Mouse (Mus musculus) liver, embryonic 13.5 days (tissue): ENCODE results near the gene Neb. TPM values are rescaled to one million over a fixed set of nuclear protein-coding genes. Genes with fewer than 3 reads are reported as not detected.
"Not testable (repeated sequence)": the region's sequence is repeated elsewhere in the genome, so short reads cannot be mapped to it uniquely, and the experiment has no call there.

Experiments
- ATAC-seq: fragments of 200-750 bp; cut with Nextera tagmentation; 2 replicates; pipeline ENCODE4 v1.8.0; 2017; ENCODE audit warnings: low read depth, mild to moderate bottlenecking, moderate number of reproducible peaks, moderate library complexity
- DNase-seq: peaks from one replicate; pipeline ENCODE4 v3.0.0; 2022
- H3K27ac ChIP-seq: fragments of 300-500 bp; sonication (generic); 2 replicates; pipeline ENCODE4 v1.5.1; 2015; ENCODE audit warnings: moderate library complexity, mild to moderate bottlenecking, inconsistent platforms
- H3K27me3 ChIP-seq: fragments of 300-500 bp; sonication (generic); 2 replicates; pipeline ENCODE4 v1.6.1; 2015; ENCODE audit warnings: mild to moderate bottlenecking, inconsistent platforms
- H3K36me3 ChIP-seq: fragments of 300-500 bp; sonication (generic); 2 replicates; pipeline ENCODE4 v1.6.1; 2015; ENCODE audit warnings: mild to moderate bottlenecking, inconsistent platforms
- H3K4me1 ChIP-seq: fragments of 300-500 bp; sonication (generic); replicated peaks from 2 replicates; pipeline ENCODE4 v1.6.1; 2015; ENCODE audit warnings: inconsistent platforms
- H3K4me2 ChIP-seq: fragments of 300-500 bp; sonication (generic); 2 replicates; pipeline ENCODE4 v1.6.1; 2015; ENCODE audit warnings: inconsistent platforms, mild to moderate bottlenecking, moderate library complexity
- H3K4me3 ChIP-seq: fragments of 300-500 bp; sonication (generic); replicated peaks from 2 replicates; pipeline ENCODE4 v1.5.1; 2015; ENCODE audit warnings: mild to moderate bottlenecking, inconsistent platforms
- H3K9ac ChIP-seq: fragments of 300-500 bp; sonication (generic); 2 replicates; pipeline ENCODE4 v1.6.1; 2015; ENCODE audit warnings: mild to moderate bottlenecking, inconsistent platforms
- H3K9me3 ChIP-seq: fragments of 300-500 bp; sonication (generic); replicated peaks from 2 replicates; pipeline ENCODE4 v1.6.1; 2016; ENCODE audit warnings: inconsistent platforms
- WGBS: fragments of 180-500 bp; shearing (Covaris S2); methylation state at CpG from one replicate; pipeline ENCODE4 v1.1.7; 2015; ENCODE audit not compliant: insufficient replicate concordance; 5-methylcytosine and 5-hydroxymethylcytosine counted together
- polyA plus RNA-seq: library from polyadenylated mRNA; unstranded; fragments of >200 nt; fragmentation: Nextera tagmentation; extraction: Ambion mirVana; gene quantifications from 2 replicates; pipeline ENCODE4 v1.2.1, GENCODE M21; 2015

Gene Neb
- polyA plus RNA-seq, 1 experiment from 2014 or later: 2.6 TPM

GRCm38 (mm10) chr2:52179678-52180077 is 198.6 kb downstream of the Neb start:
- DNase-seq: no peak
- Histone ChIP-seq H3K9ac (no peak overlapping the region), H3K27ac (no peak overlapping the region), H3K4me1 (no peaks in the 10 kb centered on the region), H3K9me3 (no peaks in the 10 kb centered on the region), H3K4me3 (no peak overlapping the region), H3K36me3 (no peaks in the 10 kb centered on the region), H3K27me3 (no peaks in the 10 kb centered on the region), H3K4me2 (no peak overlapping the region)
- 62% methylated on average over 1 of the region's 1 CpGs for WGBS
- ATAC-seq: no peak

- ATAC-seq (no peak), DNase-seq (no peak)
- H3K27ac ChIP-seq: no peak overlapping the region
- H3K4me1 ChIP-seq: no peaks in the 10 kb centered on the region
- H3K4me3 ChIP-seq: no peak overlapping the region
- no peak overlapping the region for H3K4me2 ChIP-seq
- H3K27me3 ChIP-seq: no peaks in the 10 kb centered on the region
- H3K9me3 ChIP-seq: no peaks in the 10 kb centered on the region
- H3K9ac ChIP-seq: no peak overlapping the region
- WGBS: 69% methylated on average over 9 of the region's 9 CpGs
- H3K36me3 ChIP-seq: no peaks in the 10 kb centered on the region
Observed at GRCm38 (mm10) chr2:52177726-52178125, 200.5 kb downstream of the Neb start.

- no peaks in the 10 kb centered on the region for H3K36me3 ChIP-seq
- no peak overlapping the region for H3K27ac ChIP-seq
- no peak overlapping the region for H3K4me3 ChIP-seq
- no peak overlapping the region for H3K4me2 ChIP-seq
- no peak for ATAC-seq
- no peaks in the 10 kb centered on the region for H3K4me1 ChIP-seq
- no peak overlapping the region for H3K9ac ChIP-seq
- no peak for DNase-seq
- no peaks in the 10 kb centered on the region for H3K27me3 ChIP-seq
- 71% methylated on average over 7 of the region's 7 CpGs for WGBS
- no peaks in the 10 kb centered on the region for H3K9me3 ChIP-seq
Observed at GRCm38 (mm10) chr2:52177184-52177583, 201.1 kb downstream of the Neb start.

- Histone ChIP-seq H3K4me1 (no peaks in the 10 kb centered on the region), H3K27me3 (no peaks in the 10 kb centered on the region), H3K27ac (no peak overlapping the region), H3K9ac (no peak overlapping the region), H3K9me3 (no peaks in the 10 kb centered on the region), H3K4me3 (no peak overlapping the region), H3K4me2 (no peak overlapping the region), H3K36me3 (no peaks in the 10 kb centered on the region)
- WGBS: 31% methylated on average over 8 of the region's 8 CpGs
- no peak for DNase-seq
- ATAC-seq: no peak
Observed at GRCm38 (mm10) chr2:52176537-52176936, 201.7 kb downstream of the Neb start.

- Histone ChIP-seq H3K9me3 (no peaks in the 10 kb centered on the region), H3K4me2 (no peak overlapping the region), H3K36me3 (no peaks in the 10 kb centered on the region), H3K4me1 (no peaks in the 10 kb centered on the region), H3K27me3 (no peaks in the 10 kb centered on the region), H3K27ac (no peak overlapping the region), H3K9ac (no peak overlapping the region), H3K4me3 (no peak overlapping the region)
- DNase-seq (no peak), ATAC-seq (no peak)
- WGBS: 75% methylated on average over 4 of the region's 4 CpGs
Observed at GRCm38 (mm10) chr2:52174951-52175350, 203.3 kb downstream of the Neb start.

GRCm38 (mm10) chr2:52169243-52170005 is 208.8 kb downstream of the Neb start:
- Histone ChIP-seq H3K4me2 (no peak overlapping the region), H3K36me3 (no peaks in the 10 kb centered on the region), H3K9me3 (no peaks in the 10 kb centered on the region), H3K27me3 (no peaks in the 10 kb centered on the region), H3K4me1 (no peaks in the 10 kb centered on the region), H3K9ac (no peak overlapping the region), H3K27ac (no peak overlapping the region), H3K4me3 (no peak overlapping the region)
- WGBS: 45% methylated on average over 7 of the region's 7 CpGs
- ATAC-seq (no peak), DNase-seq (no peak)

GRCm38 (mm10) chr2:52153064-52153463 is 225.2 kb downstream of the Neb start:
- no peaks in the 10 kb centered on the region for H3K27me3 ChIP-seq
- WGBS: 65% methylated on average over 3 of the region's 3 CpGs
- H3K4me1 ChIP-seq: no peaks in the 10 kb centered on the region
- no peaks in the 10 kb centered on the region for H3K9me3 ChIP-seq
- H3K36me3 ChIP-seq: no peaks in the 10 kb centered on the region
- no peak overlapping the region for H3K9ac ChIP-seq
- DNase-seq (no peak), ATAC-seq (no peak)
- H3K4me2 ChIP-seq: no peak overlapping the region
- no peak overlapping the region for H3K27ac ChIP-seq
- H3K4me3 ChIP-seq: no peak overlapping the region

- no peak overlapping the region for H3K9ac ChIP-seq
- no peak overlapping the region for H3K4me2 ChIP-seq
- no peaks in the 10 kb centered on the region for H3K9me3 ChIP-seq
- no peaks in the 10 kb centered on the region for H3K27me3 ChIP-seq
- H3K4me1 ChIP-seq: no peaks in the 10 kb centered on the region
- no peak overlapping the region for H3K4me3 ChIP-seq
- H3K36me3 ChIP-seq: peaks cover 29% of the 10 kb centered on the region
- 92% methylated on average over 2 of the region's 2 CpGs for WGBS
- H3K27ac ChIP-seq: no peak overlapping the region
- no peak for ATAC-seq
- no peak for DNase-seq
Observed at GRCm38 (mm10) chr2:52133351-52133750, 244.9 kb downstream of the Neb start.

- 92% methylated on average over 20 of the region's 20 CpGs for WGBS
- not testable (repeated sequence) for H3K4me3 ChIP-seq, H3K27ac ChIP-seq, ATAC-seq, H3K4me1 ChIP-seq, H3K9me3 ChIP-seq, DNase-seq, H3K4me2 ChIP-seq, H3K27me3 ChIP-seq, H3K9ac ChIP-seq
- peaks cover 33% of the 10 kb centered on the region for H3K36me3 ChIP-seq
Observed at GRCm38 (mm10) chr2:52131370-52131769, 246.9 kb downstream of the Neb start.

- WGBS: 96% methylated on average over 1 of the region's 1 CpGs
- no peak for ATAC-seq
- Histone ChIP-seq H3K27me3 (no peaks in the 10 kb centered on the region), H3K9me3 (no peaks in the 10 kb centered on the region), H3K4me2 (no peak overlapping the region), H3K27ac (no peak overlapping the region), H3K4me1 (no peaks in the 10 kb centered on the region), H3K9ac (no peak overlapping the region), H3K36me3 (peaks cover 88% of the 10 kb centered on the region), H3K4me3 (no peak overlapping the region)
- DNase-seq: no peak
Observed at GRCm38 (mm10) chr2:52114086-52114485, 264.2 kb downstream of the Neb start.
